Mouse (Mus musculus) midbrain, embryonic 13.5 days (tissue): ENCODE data around the gene Pax1. TPM values are rescaled to one million over a fixed set of nuclear protein-coding genes. Genes with fewer than 3 reads are reported as not detected.

Source experiments
- ATAC-seq: fragments of 200-750 bp; cut with Nextera tagmentation; 2 replicates; pipeline ENCODE4 v1.8.0; 2017; ENCODE audit warnings: mild to moderate bottlenecking, moderate TSS enrichment, moderate library complexity
- H3K27ac ChIP-seq: fragments of 300-500 bp; sonication (generic); 2 replicates; pipeline ENCODE4 v1.5.1; 2015; ENCODE audit warnings: inconsistent platforms, mild to moderate bottlenecking, moderate library complexity
- H3K27me3 ChIP-seq: fragments of 300-500 bp; sonication (generic); 2 replicates; pipeline ENCODE4 v1.6.1; 2015; ENCODE audit warnings: mild to moderate bottlenecking, inconsistent platforms
- H3K36me3 ChIP-seq: fragments of 300-500 bp; sonication (generic); 2 replicates; pipeline ENCODE4 v1.6.1; 2015; ENCODE audit warnings: mild to moderate bottlenecking, inconsistent platforms
- H3K4me1 ChIP-seq: fragments of 300-500 bp; sonication (generic); replicated peaks from 2 replicates; pipeline ENCODE4 v1.6.1; 2015; ENCODE audit warnings: inconsistent platforms
- H3K4me2 ChIP-seq: fragments of 300-500 bp; sonication (generic); replicated peaks from 2 replicates; pipeline ENCODE4 v1.6.1; 2015; ENCODE audit warnings: moderate library complexity, mild to moderate bottlenecking, inconsistent platforms
- H3K4me3 ChIP-seq: fragments of 300-500 bp; sonication (generic); replicated peaks from 2 replicates; pipeline ENCODE4 v1.5.1; 2015; ENCODE audit warnings: mild to moderate bottlenecking, inconsistent platforms
- H3K9ac ChIP-seq: fragments of 300-500 bp; sonication (generic); replicated peaks from 2 replicates; pipeline ENCODE4 v1.6.1; 2015; ENCODE audit warnings: mild to moderate bottlenecking, inconsistent platforms
- H3K9me3 ChIP-seq: fragments of 300-500 bp; sonication (generic); 2 replicates; pipeline ENCODE4 v1.6.1; 2016; ENCODE audit warnings: mild to moderate bottlenecking, inconsistent platforms
- WGBS: fragments of 180-500 bp; shearing (Covaris S2); methylation state at CpG from one replicate; pipeline ENCODE4 v1.1.7; 2015; 5-methylcytosine and 5-hydroxymethylcytosine counted together
- polyA plus RNA-seq: library from polyadenylated mRNA; unstranded; fragments of >200 nt; fragmentation: Nextera tagmentation; extraction: Ambion mirVana; gene quantifications from 2 replicates; pipeline ENCODE4 v1.2.1, GENCODE M21; 2015

Gene Pax1
- 0.05 TPM in 1 of 2 replicates, not detected in the other for polyA plus RNA-seq

GRCm38 (mm10) chr2:147361581-147361980 lies at the start of gene Pax1:
Gene Pax1, plus strand, starts transcription at chr2:147361925.
- ATAC-seq: no peak
- Histone ChIP-seq H3K4me2 (no peak within 1 kb of the TSS), H3K4me1 (peaks cover 13% of the 10 kb centered on the region), H3K36me3 (no peaks in the 10 kb centered on the region), H3K4me3 (no peak within 1 kb of the TSS), H3K9ac (no peak within 1 kb of the TSS), H3K9me3 (no peaks in the 10 kb centered on the region), H3K27me3 (peaks cover 98% of the 10 kb centered on the region), H3K27ac (no peak within 1 kb of the TSS)
- under 1% methylated on average over 18 of the region's 18 CpGs for WGBS

GRCm38 (mm10) chr2:147321036-147321435 lies 40.7 kb upstream of the Pax1 start:
- 13% methylated on average over 9 of the region's 9 CpGs for WGBS
- H3K36me3 ChIP-seq: no peaks in the 10 kb centered on the region

GRCm38 (mm10) chr2:147325178-147325577 lies 36.5 kb upstream of the Pax1 start:
- no peak for ATAC-seq
- Histone ChIP-seq H3K9me3 (no peaks in the 10 kb centered on the region), H3K4me1 (no peaks in the 10 kb centered on the region), H3K9ac (no peak overlapping the region), H3K4me3 (no peak overlapping the region), H3K27me3 (peaks cover 8% of the 10 kb centered on the region; the same call in 1 of the 2 replicates), H3K27ac (no peak overlapping the region), H3K4me2 (no peak overlapping the region), H3K36me3 (no peaks in the 10 kb centered on the region)
- 69% methylated on average over 2 of the region's 2 CpGs for WGBS

More at GRCm38 (mm10) chr2:147321036-147321435, 40.7 kb upstream of the Pax1 start:
- no peak overlapping the region for H3K4me2 ChIP-seq
- H3K4me1 ChIP-seq: no peaks in the 10 kb centered on the region
- no peak for ATAC-seq
- no peak overlapping the region for H3K27ac ChIP-seq
- no peaks in the 10 kb centered on the region for H3K9me3 ChIP-seq
- no peak overlapping the region for H3K4me3 ChIP-seq
- peaks cover 27% of the 10 kb centered on the region for H3K27me3 ChIP-seq
- no peak overlapping the region for H3K9ac ChIP-seq

GRCm38 (mm10) chr2:147332731-147333130 lies 29.0 kb upstream of the Pax1 start:
- 76% methylated on average over 2 of the region's 2 CpGs for WGBS
- no peak overlapping the region for H3K4me2 ChIP-seq
- no peaks in the 10 kb centered on the region for H3K4me1 ChIP-seq
- no peak overlapping the region for H3K4me3 ChIP-seq
- no peaks in the 10 kb centered on the region; the same call in 1 of the 2 replicates for H3K27me3 ChIP-seq
- no peak overlapping the region for H3K9ac ChIP-seq
- no peaks in the 10 kb centered on the region for H3K36me3 ChIP-seq
- no peak overlapping the region for H3K27ac ChIP-seq
- H3K9me3 ChIP-seq: no peaks in the 10 kb centered on the region
- no peak for ATAC-seq

GRCm38 (mm10) chr2:147338729-147339128 lies 23.0 kb upstream of the Pax1 start:
- no peaks in the 10 kb centered on the region for H3K9me3 ChIP-seq
- no peaks in the 10 kb centered on the region for H3K4me1 ChIP-seq
- no peak for ATAC-seq
- H3K27ac ChIP-seq: no peak overlapping the region
- H3K4me2 ChIP-seq: no peak overlapping the region
- no peaks in the 10 kb centered on the region for H3K36me3 ChIP-seq
- H3K9ac ChIP-seq: no peak overlapping the region
- peaks cover 3% of the 10 kb centered on the region; the same call in 1 of the 2 replicates for H3K27me3 ChIP-seq
- no peak overlapping the region for H3K4me3 ChIP-seq
- 71% methylated on average over 15 of the region's 15 CpGs for WGBS

- WGBS: 77% methylated on average over 4 of the region's 4 CpGs
- H3K4me3 ChIP-seq: no peak overlapping the region
- H3K27ac ChIP-seq: no peak overlapping the region
- H3K4me2 ChIP-seq: no peak overlapping the region
- H3K9ac ChIP-seq: no peak overlapping the region
- no peaks in the 10 kb centered on the region for H3K36me3 ChIP-seq
- no peaks in the 10 kb centered on the region for H3K4me1 ChIP-seq
- peaks cover 3% of the 10 kb centered on the region; the same call in 1 of the 2 replicates for H3K27me3 ChIP-seq
- no peaks in the 10 kb centered on the region for H3K9me3 ChIP-seq
- no peak for ATAC-seq
Measured at GRCm38 (mm10) chr2:147339796-147340195, 21.9 kb upstream of the Pax1 start.

GRCm38 (mm10) chr2:147342198-147342597 lies 19.5 kb upstream of the Pax1 start:
- ATAC-seq: no peak
- H3K4me3 ChIP-seq: no peak overlapping the region

GRCm38 (mm10) chr2:147359716-147360115 lies 2.0 kb upstream of the Pax1 start:
- WGBS: under 1% methylated on average over 4 of the region's 4 CpGs
- H3K27me3 ChIP-seq: peaks cover 98% of the 10 kb centered on the region
- H3K27ac ChIP-seq: no peak overlapping the region
- H3K4me3 ChIP-seq: no peak overlapping the region
- no peak for ATAC-seq
- H3K9me3 ChIP-seq: no peaks in the 10 kb centered on the region
- no peaks in the 10 kb centered on the region for H3K4me1 ChIP-seq
- no peak overlapping the region for H3K4me2 ChIP-seq
- no peaks in the 10 kb centered on the region for H3K36me3 ChIP-seq
- H3K9ac ChIP-seq: no peak overlapping the region

More at GRCm38 (mm10) chr2:147342198-147342597, 19.5 kb upstream of the Pax1 start:
- 19% methylated on average over 2 of the region's 2 CpGs for WGBS
- Histone ChIP-seq H3K27ac (no peak overlapping the region), H3K9ac (no peak overlapping the region), H3K4me2 (no peak overlapping the region), H3K27me3 (peaks cover 3% of the 10 kb centered on the region; the same call in 1 of the 2 replicates), H3K4me1 (no peaks in the 10 kb centered on the region), H3K36me3 (no peaks in the 10 kb centered on the region), H3K9me3 (no peaks in the 10 kb centered on the region)

- Histone ChIP-seq H3K4me3 (no peak overlapping the region), H3K36me3 (no peaks in the 10 kb centered on the region), H3K27ac (no peak overlapping the region), H3K9ac (no peak overlapping the region), H3K4me1 (peaks cover 6% of the 10 kb centered on the region), H3K4me2 (no peak overlapping the region), H3K9me3 (no peaks in the 10 kb centered on the region), H3K27me3 (peaks cover 98% of the 10 kb centered on the region)
- ATAC-seq: no peak
- 2% methylated on average over 7 of the region's 7 CpGs for WGBS
Measured at GRCm38 (mm10) chr2:147360401-147360800, 1.3 kb upstream of the Pax1 start.

GRCm38 (mm10) chr2:147360856-147361255 lies 869 bp upstream of the Pax1 start:
- ATAC-seq: no peak
- WGBS: 2% methylated on average over 5 of the region's 5 CpGs

GRCm38 (mm10) chr2:147362316-147362715 lies 591 bp downstream of the Pax1 start:
- Histone ChIP-seq H3K4me2 (no peak overlapping the region), H3K9ac (no peak overlapping the region), H3K27ac (no peak overlapping the region), H3K9me3 (no peaks in the 10 kb centered on the region), H3K4me1 (peaks cover 13% of the 10 kb centered on the region), H3K27me3 (peaks cover 99% of the 10 kb centered on the region), H3K36me3 (no peaks in the 10 kb centered on the region), H3K4me3 (no peak overlapping the region)
- ATAC-seq: no peak
- whole genome bisulfite sequencing: under 1% methylated on average over 18 of the region's 18 CpGs

More at GRCm38 (mm10) chr2:147360856-147361255, 869 bp upstream of the Pax1 start:
- H3K27ac ChIP-seq: no peak overlapping the region
- no peaks in the 10 kb centered on the region for H3K9me3 ChIP-seq
- H3K27me3 ChIP-seq: peaks cover 98% of the 10 kb centered on the region
- H3K4me2 ChIP-seq: no peak overlapping the region
- H3K4me3 ChIP-seq: no peak overlapping the region
- H3K4me1 ChIP-seq: peaks cover 11% of the 10 kb centered on the region
- H3K36me3 ChIP-seq: no peaks in the 10 kb centered on the region
- no peak overlapping the region for H3K9ac ChIP-seq

GRCm38 (mm10) chr2:147363401-147364130 lies 1.8 kb downstream of the Pax1 start:
- no peaks in the 10 kb centered on the region for H3K36me3 ChIP-seq
- peaks cover 13% of the 10 kb centered on the region for H3K4me1 ChIP-seq
- H3K4me3 ChIP-seq: no peak overlapping the region
- no peak overlapping the region for H3K27ac ChIP-seq
- H3K9ac ChIP-seq: no peak overlapping the region
- ATAC-seq: no peak
- no peak overlapping the region for H3K4me2 ChIP-seq
- H3K9me3 ChIP-seq: no peaks in the 10 kb centered on the region
- H3K27me3 ChIP-seq: peaks cover 100% of the 10 kb centered on the region
- 3% methylated on average over 6 of the region's 6 CpGs for WGBS
